Mouse (Mus musculus) retina, postnatal 1 day (tissue): ENCODE measurements around the gene Mxi1.
"Not testable (repeated sequence)": the region's sequence is repeated elsewhere in the genome, so short reads cannot be mapped to it uniquely, and the experiment has no call there.

ENCODE experiments used
- DNase-seq: peaks from one replicate; pipeline ENCODE4 v3.0.0-alpha.2; 2012

The Mxi1 gene

DNA sequence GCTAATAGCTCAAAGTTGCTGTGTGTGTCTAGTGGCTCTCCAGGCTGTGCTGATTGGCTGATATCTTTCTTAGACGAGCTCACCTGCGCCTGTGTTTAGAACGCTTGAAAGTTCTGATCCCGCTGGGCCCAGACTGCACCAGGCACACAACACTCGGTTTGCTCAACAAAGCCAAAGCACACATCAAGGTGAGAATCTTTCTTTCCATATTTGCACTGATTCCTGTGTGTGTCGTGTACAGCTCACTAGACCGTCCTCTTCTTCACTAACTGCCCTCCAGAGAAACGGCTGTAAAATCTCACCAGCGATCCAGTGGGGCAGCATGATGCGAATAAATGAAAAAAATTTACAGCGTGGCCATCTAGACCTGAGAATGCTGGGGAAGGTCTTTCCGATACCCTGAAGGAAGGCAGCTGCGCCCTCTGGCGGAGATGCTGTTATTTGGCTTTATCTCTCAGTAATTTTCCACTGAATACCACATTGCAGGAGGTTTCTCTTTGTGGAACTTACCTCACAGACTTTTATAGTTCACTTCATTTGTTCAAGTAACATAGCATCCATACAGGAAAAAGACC, 59.2 kb downstream of the Mxi1 start:
- peak; percentile 83 for DNase-seq

DNA sequence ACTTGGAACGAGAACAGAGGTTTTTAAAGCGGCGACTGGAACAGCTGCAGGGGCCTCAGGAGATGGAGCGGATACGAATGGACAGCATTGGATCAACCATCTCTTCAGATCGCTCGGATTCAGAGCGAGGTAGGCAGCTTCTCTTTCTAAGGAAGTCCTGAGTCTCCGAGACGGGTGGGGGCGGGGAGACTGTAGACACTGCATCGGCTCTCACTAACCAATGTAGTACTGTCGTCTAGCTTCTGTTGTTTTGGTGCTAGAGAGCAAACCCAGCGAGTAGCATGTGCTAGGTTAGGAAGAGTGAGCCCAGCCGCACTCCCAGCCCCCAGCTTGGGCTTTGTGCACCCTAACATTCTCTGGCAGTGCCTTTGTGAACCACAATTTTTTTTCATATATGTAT, 59.9 kb downstream of the Mxi1 start:
- DNase-seq, result no peak

DNA sequence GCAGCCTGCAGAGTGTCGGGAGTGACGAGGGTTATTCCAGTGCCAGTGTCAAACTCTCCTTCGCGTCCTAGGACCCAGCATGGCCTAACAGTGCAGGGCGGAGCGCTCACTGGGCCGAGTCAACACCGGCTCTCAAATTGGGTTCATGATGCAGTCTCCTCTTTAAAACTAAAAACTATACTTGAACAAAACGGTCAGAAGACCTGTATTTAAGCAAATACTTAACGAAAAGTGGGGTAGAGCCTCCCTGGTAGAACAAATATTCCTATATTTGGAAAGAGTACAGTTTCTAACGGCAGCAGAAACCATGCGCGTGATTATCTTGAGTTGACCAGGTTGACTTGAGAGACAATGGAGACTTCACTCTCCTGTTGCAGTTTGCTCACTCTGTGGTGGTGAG, 61.3 kb downstream of the Mxi1 start, which contains the start of gene Gm10197:
Gene Gm10197, minus strand, starts transcription at position 101 of the 400 bp plus-strand sequence.
- DNase-seq, result no peak

DNA sequence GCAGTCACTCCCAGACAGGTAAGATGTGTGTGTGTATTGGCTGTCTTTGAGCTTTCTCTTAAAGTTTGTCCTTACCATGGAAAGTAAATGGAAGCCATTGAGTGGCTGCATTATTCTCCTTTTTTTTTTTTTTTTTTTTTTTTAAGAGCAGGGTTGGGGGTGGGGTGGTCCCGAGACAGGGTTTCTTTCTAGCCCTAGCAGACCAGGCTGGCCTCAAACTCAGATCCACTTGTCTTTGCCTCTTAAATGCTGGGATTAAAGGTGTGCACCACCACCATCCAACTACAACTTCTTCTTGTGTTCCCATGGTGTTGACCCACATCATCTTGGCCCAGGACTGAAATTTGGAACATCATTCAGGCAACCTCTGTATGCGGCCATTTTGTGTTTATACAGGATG, 63.3 kb downstream of the Mxi1 start:
- no peak for DNase-seq

DNA sequence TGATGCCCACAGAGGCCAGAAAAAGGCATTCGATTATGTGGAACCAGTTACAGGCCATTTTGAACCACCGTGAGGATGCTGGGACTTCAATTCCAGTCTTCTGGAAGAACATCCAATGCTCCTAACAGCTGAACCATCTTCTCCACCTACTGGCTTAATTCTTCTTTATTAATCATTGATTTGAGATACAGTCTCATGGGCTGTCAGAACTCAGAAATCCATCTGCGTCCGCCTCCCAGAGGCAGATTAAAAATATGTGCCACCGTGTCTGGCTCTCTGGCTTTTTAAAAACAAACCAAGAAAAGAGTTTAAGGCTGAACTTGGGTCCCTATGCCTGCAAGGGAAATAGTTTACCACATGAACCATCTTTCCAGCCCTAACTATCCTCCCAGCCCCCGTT, 65.0 kb downstream of the Mxi1 start:
- DNase-seq, result no peak

DNA sequence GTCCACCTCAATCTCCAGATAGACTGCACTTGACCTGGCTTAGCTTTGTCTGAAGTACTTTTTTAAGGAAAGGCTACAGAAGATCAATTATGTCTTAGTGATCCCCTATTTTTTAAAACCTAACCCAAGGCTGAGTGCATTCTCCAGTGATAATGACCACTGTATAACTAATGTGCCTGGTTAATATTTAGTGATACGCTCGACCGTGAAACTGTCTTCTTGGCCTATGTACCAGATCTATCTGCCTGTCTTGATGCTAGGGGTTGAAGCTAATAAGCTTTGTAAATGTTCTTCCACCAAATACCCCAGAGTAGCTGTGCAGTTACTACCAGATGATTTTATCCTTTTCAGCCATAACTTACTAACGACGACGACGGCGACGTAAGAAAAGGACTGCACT, 65.5 kb downstream of the Mxi1 start:
- DNase-seq, result no peak

- no peak for DNase-seq
These were observed 67.3 kb downstream of the Mxi1 start for GRCm38 (mm10) chr19:53377652-53378051.

DNA sequence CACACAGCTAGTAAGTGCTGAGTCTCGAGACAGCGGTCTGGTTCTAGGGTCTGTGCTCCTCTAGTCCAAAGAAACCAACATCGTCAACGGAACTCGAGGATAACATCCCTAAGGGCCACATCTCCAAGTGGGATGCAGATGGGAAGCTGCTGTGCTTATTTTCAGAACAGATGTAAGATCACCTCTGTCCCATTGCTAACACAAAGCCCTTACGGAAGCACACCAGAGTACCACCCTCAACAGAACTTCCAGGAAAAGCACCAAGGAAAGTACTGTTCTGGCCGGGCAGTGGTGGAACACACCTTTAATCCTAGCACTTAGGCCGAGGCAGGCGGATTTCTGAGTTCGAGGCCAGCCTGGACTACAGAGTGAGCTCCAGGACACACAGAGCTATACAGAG, 68.1 kb downstream of the Mxi1 start:
- no peak for DNase-seq

- DNase-seq, result no peak
These were observed 73.0 kb downstream of the Mxi1 start for GRCm38 (mm10) chr19:53383336-53383735.

GRCm38 (mm10) chr19:53389417-53389816, 79.1 kb downstream of the Mxi1 start:
- DNase-seq, result no peak

- DNase-seq, result no peak
These were observed 79.6 kb downstream of the Mxi1 start for GRCm38 (mm10) chr19:53389851-53390431.

DNA sequence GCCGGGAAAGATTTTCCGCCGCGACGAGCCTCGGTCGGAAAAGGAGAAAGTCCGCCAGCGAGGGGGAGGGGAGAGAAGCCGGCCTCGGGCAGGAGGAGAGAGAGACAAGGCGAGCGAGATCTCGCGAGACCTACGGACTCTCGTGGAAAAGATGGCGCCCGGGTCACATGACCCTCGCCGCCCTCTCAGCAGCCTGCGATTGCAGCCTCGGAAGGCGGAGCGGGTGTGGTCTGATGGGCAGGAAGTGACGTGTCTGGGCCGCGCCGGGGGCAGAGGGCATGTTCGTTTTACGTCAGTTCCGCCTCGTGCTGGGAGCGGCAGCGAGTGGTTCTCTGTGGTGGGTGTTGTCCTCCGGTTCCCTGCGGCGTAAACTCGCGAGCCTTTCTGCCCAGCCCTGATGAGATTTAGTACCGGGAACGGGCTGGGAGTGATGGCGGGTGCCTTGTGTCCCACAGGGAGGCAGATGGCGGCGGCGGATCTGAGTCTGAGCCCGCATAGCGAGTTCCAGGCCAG, 80.2 kb downstream of the Mxi1 start, which contains the start of gene Smndc1:
Gene Smndc1, minus strand, starts transcription at position 84 of the 513 bp plus-strand sequence.
- DNase-seq, result peak; percentile 100

- DNase-seq, result no peak
These were observed 81.1 kb downstream of the Mxi1 start for GRCm38 (mm10) chr19:53391386-53391785.

GRCm38 (mm10) chr19:53391787-53392186, 81.5 kb downstream of the Mxi1 start:
- no peak for DNase-seq

DNA sequence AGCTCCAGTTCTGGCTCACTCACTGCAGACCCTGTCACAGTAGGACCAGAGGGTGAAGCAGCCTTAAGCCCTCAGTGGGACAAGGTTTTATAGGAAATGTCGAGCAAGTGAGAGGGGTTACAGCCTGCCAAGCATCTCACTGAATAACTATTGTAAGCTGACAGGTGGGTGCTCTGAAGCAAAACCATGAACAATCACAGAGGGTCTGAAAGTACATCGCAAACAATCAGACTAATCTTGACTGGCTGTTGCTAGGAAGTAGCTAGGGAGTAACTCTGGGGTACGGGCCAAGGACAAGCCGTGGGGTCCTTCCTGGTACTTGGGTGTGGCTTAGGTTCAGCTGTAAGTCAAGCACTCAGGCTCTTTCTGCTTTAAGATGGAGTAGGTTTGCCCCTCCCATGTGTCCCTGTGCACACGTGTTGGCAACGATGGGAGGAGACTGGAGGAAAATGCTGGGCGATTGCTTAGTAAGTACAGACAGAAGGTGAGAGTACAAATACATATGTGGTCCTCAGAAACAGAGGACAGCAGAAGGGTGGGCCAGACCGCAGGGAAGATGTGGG, 82.5 kb downstream of the Mxi1 start:
- no peak for DNase-seq

DNA sequence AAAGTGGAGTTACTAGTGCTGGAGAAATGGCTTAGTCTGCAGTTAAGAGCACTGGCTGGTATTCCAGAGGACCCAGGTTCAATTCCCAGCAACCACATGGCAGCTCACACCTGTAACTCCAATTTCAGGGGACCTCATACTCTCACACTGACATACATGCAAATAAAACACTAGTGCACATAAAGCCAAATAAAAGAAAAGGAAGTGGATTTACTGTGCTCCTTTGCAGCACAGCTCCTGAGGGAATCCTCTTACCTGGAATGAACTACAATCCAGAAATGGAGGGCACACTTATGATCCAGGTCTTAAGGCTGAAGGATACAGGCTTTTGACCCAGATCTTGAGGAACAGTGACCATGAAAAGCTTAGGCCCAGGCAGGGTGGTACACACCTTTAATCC, 83.3 kb downstream of the Mxi1 start:
- DNase-seq, result peak; percentile 33

GRCm38 (mm10) chr19:53394552-53394951, 84.2 kb downstream of the Mxi1 start:
- DNase-seq, result peak; percentile 81

DNA sequence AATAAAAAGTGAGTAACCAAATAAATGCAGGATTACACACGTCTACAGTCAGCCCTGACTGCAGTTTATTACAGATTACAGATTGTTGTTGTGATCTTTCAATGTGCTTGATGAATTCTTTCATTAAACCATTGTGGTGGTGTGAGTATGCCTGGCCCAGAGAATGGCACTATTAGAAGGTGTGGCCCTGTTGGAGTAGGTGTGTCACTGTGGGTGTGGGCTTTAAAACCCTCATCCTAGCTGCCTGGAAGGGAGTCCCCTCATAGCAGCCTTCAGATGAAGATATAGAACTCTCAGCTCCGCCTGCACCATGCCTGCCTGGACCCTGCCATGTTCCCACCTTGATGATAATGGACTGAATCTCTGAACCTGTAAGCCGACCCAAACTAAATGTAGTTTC, 84.6 kb downstream of the Mxi1 start:
- not testable (repeated sequence) for DNase-seq

GRCm38 (mm10) chr19:53395805-53396204, 85.5 kb downstream of the Mxi1 start:
- DNase-seq, result not testable (repeated sequence)

DNA sequence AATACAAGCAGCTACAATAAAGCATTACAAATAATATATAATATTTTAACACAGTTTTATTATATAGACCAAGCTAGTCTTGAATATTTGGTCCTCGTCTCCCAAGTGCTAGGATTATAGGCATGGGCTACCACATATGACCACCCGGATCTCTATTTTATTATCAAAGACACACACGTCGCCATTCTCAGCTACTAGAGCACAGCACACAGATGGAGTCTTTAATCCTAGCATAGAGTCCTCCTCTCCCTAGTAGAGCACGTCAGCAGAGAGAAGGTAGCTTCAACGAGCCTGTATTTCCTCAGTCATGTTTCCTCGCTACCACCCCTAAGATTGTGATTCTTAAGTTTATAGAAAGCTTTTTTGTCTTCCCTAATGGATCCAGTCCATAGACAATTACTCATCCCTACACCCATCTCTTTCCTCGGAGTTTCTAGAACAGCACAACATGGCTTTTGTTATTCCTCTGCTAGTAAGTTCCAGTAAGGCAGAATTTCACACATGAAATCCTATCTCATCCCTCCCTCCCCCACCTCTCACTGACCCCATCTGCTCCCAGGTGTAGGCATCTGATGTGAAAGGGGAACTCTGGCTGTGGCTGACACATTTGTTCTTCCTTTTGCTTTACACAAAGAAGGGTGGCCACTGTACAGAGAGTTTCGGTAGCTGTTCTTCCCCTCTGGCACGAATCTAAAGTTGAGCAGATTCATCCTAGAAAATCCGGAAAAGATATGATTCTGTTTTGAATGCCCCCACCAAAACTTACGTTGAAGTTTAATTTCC, 87.3 kb downstream of the Mxi1 start:
- DNase-seq, result no peak

GRCm38 (mm10) chr19:53399213-53399612, 88.9 kb downstream of the Mxi1 start:
- no peak for DNase-seq

DNA sequence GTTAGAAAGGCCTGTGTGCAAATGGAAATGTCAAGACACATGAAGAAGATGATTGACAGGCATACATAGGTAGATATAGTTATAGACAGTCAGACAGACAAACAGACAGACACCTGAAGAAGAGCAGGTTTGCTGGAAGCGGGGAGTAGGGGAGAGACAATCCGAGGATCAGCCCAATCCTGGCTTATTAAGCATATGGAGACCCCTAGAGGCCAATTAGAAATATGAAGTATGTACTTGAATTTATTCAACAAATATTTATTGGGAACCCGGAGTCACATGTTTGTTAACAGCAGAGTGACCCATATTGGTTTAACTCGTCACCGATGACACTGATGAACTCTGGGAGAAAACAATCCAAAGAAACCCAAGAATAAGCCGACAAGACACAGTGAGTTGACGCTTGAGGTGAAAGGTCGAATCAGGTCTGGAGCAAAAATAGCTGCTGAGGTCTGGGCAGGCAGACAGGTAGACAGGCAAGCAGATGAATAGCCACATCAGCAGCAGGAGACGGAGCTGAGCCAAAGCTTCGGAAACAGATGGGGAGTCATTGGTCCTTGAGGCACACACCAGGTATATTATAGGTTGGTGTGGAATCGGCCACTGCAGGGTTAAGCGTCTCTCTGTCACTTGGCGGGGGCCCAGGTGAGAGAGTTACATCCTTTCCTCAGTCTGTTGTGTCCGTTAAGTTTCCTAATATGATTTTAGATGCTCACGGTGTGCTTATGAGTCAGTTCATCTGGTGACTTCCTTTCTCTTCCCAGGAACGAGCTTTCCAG, 90.2 kb downstream of the Mxi1 start:
- DNase-seq, result no peak
